Mouse (Mus musculus) kidney, adult 9 months (tissue): ENCODE data around the gene Asphd1.
A peak's percentile ranks its signal among the peaks of the same experiment; 100 is the strongest.

Experiments used
- DNase-seq: peaks from one replicate; pipeline ENCODE4 v3.0.0; 2022

The Asphd1 gene

GRCm38 (mm10) chr7:126949403-126949792 lies at the start of gene Asphd1:
Asphd1 (minus strand) TSS chr7:126949582.
- DNase-seq: peak; percentile 24

- DNase-seq: no peak
Observed at GRCm38 (mm10) chr7:126996449-126996848, 47.1 kb upstream of the Asphd1 start.

DNA sequence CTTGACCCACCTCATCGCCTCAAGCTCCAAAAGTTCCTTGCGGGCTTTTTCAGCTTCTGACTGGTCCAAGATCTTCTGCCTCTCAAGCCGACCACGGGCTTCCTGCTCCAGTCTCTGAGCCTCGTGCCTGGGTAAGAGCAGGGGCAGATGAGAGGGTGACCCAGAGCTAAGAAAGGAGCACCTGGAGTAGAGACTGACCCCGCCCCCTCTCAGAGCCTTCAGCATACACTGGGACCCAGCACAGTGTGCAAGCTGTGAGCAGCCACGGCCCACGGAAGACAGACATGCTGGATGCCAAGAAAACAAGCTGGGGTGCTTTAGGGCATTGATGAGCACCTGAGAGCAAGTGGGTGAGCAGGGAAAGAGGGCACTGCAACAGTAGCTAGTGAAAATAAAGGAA lies 39.4 kb upstream of the Asphd1 start:
- no peak for DNase-seq

- peak; percentile 75 for DNase-seq
Observed at GRCm38 (mm10) chr7:126986319-126986718, 36.9 kb upstream of the Asphd1 start.

DNA sequence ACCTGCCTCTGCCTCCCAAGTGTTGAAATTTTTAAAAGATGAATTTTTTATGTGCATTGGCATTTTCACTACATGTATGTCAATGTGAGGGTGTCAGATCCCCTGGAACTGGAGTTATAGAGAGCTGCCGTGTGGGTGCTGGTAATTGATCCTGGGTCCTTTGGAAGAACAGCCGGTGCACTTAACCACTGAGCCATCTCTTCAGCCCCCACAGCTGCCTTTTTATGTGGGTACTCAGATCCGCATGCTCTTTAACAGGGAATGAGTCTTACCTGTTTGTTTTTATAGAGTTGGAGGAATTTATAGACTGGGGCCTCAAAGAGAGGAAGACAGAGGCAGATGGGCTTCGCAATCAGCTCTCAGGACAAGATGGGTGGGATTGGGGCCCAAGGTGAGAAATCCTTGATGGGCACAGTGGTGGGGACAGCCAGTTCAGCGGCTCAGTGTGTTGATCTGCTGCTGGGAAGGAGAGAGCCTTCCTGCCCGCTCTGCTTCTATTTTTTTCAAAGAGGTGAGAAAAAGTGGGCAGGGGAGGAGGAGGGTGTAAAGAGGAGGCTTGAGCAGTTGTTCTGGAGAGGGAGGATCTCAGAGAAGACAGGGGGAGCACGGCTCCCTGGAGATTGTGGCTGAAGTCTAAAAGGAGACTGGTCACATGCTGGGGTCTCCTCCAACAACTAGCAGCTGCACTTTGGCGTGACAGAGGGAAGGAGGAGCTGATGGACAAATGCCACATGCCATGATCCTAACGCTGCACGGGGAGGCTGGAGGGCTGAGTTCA lies 35.5 kb upstream of the Asphd1 start:
- DNase-seq: no peak

- DNase-seq: no peak
Observed at GRCm38 (mm10) chr7:126983113-126983512, 33.7 kb upstream of the Asphd1 start.

- DNase-seq: no peak
Observed at GRCm38 (mm10) chr7:126982054-126982453, 32.7 kb upstream of the Asphd1 start.

DNA sequence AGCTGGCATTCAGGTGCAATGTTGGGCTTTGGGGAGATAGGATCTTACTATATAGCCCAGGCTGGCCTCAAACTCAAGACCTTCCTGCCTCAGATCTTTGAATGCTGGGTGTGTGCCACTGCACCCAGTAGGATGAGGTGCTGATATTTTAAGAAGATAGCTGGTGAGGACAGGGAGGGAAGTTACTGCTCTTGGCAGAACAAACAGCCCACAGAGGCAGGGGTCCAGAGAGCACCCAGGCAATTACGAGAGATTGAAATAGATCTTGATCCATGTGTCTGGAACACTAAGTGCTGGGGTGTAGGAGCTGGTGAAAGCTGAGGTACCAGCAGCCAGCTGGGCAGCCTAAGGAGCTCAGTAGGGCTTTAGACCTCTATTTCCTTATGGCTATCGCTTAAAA lies 32.2 kb upstream of the Asphd1 start:
- no peak for DNase-seq

- no peak for DNase-seq
Observed at GRCm38 (mm10) chr7:126978841-126979240, 29.5 kb upstream of the Asphd1 start.

DNA sequence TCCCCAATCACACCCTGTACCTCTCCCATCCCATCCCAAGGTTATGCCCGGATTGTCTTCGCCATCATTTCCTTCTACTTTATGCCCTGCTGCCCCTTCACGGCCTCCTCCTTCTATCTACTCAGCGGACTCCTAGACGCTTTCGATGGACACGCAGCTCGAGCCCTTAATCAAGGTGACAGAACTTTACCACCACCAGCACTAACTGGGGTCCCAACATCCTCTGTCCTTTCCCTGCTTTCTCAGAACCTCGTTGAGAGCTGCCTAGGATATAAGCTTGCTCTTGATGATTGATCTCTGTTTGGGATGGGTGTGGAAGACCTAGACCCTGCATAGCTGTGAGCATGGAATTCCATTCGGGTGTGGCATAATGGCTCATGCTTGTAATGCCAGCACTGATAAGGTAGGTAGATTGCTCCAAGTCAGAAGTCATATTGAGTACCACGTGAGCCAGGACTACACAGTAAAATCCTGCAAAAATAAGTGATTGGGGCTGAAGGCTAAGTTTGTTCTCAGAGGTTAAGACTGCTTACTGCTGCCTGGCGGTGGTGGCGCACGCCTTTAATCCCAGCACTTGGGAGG lies 27.6 kb upstream of the Asphd1 start:
- peak; percentile 23 for DNase-seq

DNA sequence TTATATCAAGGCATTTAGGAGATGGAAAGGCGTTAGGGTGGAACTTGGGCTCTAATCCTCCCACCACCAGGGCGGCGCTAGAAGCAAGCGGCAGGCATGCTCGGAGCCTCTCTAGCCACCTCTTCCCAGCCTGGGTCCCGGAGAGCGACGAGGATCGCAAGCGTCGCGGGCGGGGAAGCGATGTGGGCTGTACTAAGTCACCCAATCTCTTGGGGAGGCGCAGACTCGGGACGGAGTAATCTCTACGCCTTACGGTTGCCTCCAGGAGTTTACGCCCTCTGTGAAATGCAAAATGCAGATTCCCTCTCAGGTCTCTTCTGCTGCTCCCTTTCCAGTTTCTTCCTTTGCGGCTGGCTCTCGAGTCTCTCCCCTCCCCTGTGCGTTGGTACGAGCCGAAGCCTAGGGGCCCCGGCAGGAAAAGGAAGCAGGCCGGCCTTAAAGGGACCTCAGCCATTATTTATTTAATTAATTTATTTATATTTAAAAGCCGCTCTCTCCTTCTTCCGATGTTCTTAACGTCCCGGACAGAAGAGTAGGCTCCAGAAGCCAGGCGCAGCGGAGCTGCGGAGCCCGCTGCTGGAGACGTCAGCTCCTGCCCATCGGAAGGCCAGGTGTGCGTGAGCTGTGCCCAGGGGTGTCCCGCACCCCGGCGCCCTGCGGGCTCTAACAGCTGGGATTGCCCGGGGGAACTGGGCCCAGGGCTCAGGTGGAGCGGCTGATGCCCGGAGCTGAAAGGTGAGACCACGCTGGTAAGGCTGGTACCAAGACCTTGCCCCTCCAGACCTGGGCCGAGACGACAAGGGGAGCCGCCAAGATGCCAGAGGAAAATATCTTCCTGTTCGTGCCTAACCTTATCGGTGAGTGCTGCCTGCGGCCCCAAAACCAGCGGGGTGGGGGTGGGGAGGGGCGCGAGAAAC lies 26.8 kb upstream of the Asphd1 start, which contains the start of gene Cdiptos:
TSS of gene Cdiptos (minus strand) at position 149 of the 917 bp plus-strand sequence.
- peak; percentile 97 for DNase-seq

- no peak for DNase-seq
Observed at GRCm38 (mm10) chr7:126975893-126975949, 26.3 kb upstream of the Asphd1 start, which contains the start of gene Cdipt. Cdipt (plus strand) TSS chr7:126975914.

DNA sequence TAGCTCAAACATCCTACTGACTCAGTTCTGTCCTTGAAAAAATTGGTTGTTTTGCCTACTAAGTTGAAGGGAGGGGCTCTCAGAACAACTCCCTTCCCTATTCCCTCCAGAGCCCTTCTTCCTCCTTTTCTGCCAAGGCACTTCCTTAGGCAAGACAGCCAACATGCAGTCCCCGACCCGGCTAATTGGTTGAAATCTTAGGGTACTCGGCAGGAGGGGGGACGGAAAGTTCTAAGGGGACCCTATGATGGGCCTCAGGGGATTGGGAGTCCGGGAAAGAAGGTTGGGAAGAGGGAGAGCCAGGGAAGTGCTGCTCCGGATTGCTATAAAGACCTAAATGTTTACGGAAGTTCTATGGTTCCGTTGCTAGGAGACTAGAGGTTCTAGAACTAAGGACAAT lies 26.1 kb upstream of the Asphd1 start:
- DNase-seq: no peak

DNA sequence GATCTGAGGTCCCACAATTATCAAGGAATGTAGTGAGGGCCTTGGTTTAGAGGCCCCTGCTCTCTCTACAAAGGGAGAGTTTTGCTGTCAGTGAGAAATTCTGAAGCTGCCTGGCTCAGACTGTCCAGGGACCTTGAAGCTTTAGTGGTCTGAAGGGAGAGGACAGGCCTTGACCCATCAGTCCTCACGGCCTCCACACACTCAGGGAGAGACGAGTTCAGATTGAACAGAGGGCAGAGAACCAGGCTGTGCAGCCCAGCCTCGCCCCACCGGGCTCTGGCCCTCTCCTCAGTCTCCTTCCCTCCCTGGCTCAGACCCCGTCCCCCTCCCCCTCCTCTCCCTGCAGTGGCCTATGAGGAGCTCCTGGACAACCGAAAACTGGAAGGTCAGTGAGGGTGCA lies 18.0 kb upstream of the Asphd1 start:
- no peak for DNase-seq

DNA sequence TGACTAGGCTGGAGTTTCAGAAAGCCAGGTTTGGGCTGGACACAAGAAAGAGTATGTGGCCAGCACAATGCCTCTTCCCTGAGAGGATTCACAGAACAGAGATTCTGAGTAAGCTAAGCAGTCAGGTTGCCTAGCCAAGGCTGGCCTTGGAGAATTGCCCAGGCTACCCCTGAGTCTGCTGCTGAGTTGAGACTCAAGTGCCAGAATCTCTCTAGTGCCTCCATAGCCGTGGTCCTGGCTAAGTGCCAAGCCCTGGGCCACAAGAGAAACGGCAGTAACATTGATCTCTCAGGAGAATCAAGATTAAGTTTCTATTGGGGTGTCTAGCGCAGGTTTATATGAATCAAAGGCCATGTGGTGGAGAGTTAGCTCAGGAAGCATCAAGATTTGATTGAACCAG lies 16.2 kb upstream of the Asphd1 start:
- no peak for DNase-seq

DNA sequence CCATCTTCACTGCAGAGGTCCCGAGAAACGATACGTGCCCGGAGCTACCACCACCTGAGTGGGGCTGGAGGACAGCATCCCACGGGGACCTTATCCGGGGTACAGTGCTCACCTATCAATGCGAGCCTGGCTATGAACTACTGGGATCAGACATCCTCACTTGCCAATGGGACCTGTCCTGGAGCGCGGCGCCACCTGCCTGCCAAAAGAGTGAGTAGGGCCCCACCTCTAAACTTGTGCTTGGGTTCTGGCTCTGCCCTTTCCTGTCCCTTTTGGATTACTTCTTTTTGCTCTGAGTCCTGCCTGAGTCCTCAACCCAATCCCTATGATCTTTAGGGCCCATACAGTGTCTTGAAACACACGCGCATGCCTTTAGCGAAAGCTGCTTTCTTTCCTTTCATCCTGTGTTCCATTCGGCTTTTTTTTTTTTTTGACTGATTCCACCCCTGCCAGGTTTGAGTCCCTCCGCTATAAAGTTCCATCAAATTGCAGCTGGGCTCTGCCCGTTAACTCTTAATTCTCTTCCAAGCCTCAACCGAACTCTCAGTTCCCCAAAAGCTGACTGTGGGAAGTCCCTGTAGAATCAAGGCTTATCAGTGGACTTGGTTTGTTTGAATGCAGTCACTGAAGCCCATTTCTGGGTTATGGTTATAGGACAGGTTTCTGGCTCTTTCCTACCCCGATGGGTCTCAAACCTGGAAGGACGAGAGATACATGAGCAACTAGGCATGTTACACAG lies 14.3 kb upstream of the Asphd1 start:
- DNase-seq: peak; percentile 75

- DNase-seq: no peak
Observed at GRCm38 (mm10) chr7:126961965-126962364, 12.6 kb upstream of the Asphd1 start.

DNA sequence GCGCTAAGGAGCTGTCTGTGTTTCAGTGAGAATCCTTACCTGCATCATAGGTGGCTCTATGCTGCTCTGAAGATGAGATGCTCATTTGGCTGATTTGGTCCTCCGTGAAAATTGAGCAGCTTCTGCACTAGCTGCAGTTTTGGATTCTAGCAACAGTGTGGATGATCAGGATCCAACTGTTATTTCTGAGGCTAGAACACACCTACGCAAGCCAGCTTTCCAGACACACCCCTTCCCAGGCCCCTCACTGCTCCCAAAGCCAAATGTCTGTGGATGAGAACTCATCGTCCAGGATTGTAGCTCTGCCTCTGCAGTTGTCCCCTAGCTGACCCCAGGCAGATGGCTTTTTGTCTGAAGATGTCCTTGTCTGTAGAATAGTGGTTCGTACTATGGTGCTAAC lies 11.7 kb upstream of the Asphd1 start:
- DNase-seq: no peak

- no peak for DNase-seq
Observed at GRCm38 (mm10) chr7:126959780-126960179, 10.4 kb upstream of the Asphd1 start.

- no peak for DNase-seq
Observed at GRCm38 (mm10) chr7:126955125-126955524, 5.7 kb upstream of the Asphd1 start.

GRCm38 (mm10) chr7:126952646-126953045 lies 3.3 kb upstream of the Asphd1 start:
- no peak for DNase-seq

- DNase-seq: no peak
Observed at GRCm38 (mm10) chr7:126951741-126952140, 2.4 kb upstream of the Asphd1 start.
